23 mouse cellular contexts compared by ENCODE assay signal in genomic region chr4:109782577-109783114, GRCm38 (mm10).
DNase-seq lines count a peak whose midpoint lies in the region; ATAC-seq and TF ChIP-seq lines count a peak whose summit lies in the region.
"Had no signal": no experiment of that assay in that cellular context is flagged by ENCODE, and none has a peak within 500 bp of the region (broad histone marks: within the 10 kb centered on the region; RNA-seq: fewer than 3 reads in every experiment).

No protein-coding gene starts in this region.

- H3K9me3 ChIP-seq in forebrain, embryonic 10.5 days: no peaks in the 10 kb centered on the region
- no peaks in the 10 kb centered on the region for H3K9me3 ChIP-seq in forebrain, embryonic 16.5 days (ENCODE audit: control insufficient read depth, low read length)
- no peaks in the 10 kb centered on the region for H3K9me3 ChIP-seq in forebrain, embryonic 12.5 days
- H3K9me3 ChIP-seq in forebrain, embryonic 14.5 days (replicated peaks; ENCODE audit: control insufficient read depth, low read length): no peaks in the 10 kb centered on the region
- no peaks in the 10 kb centered on the region for H3K9me3 ChIP-seq in midbrain, embryonic 12.5 days
- no peaks in the 10 kb centered on the region for H3K9me3 ChIP-seq in midbrain, postnatal 0 days (ENCODE audit: low read length)
- H3K9me3 ChIP-seq: embryonic facial prominence, embryonic 10.5 days; embryonic facial prominence, embryonic 12.5 days; G1E had no signal

- H3K9ac ChIP-seq in forebrain, embryonic 16.5 days (replicated peaks; ENCODE audit: low read depth, low read length): no peak overlapping the region
- no peak overlapping the region for H3K9ac ChIP-seq in forebrain, embryonic 12.5 days
- no peak overlapping the region for H3K9ac ChIP-seq in forebrain, embryonic 14.5 days (ENCODE audit: low read length)
- H3K9ac ChIP-seq in midbrain, embryonic 12.5 days (replicated peaks): no peak overlapping the region
- no peak overlapping the region for H3K9ac ChIP-seq in midbrain, postnatal 0 days (replicated peaks; ENCODE audit: low read length, poor library complexity, severe bottlenecking)
- H3K9ac ChIP-seq: embryonic facial prominence, embryonic 12.5 days; forebrain, postnatal 0 days had no signal

- 23% methylated on average over 4 of the region's 4 CpGs for WGBS in forebrain, embryonic 10.5 days
- 17% methylated on average over 4 of the region's 4 CpGs for WGBS in forebrain, embryonic 16.5 days
- WGBS in forebrain, embryonic 12.5 days: 14% methylated on average over 4 of the region's 4 CpGs
- 10% methylated on average over 4 of the region's 4 CpGs for WGBS in forebrain, embryonic 14.5 days
- WGBS in midbrain, embryonic 12.5 days: 38% methylated on average over 4 of the region's 4 CpGs
- WGBS in midbrain, postnatal 0 days: 52% methylated on average over 4 of the region's 4 CpGs

- no peak for ATAC-seq in forebrain, embryonic 16.5 days
- peak; percentile 79; the same call in 1 of the 2 replicates for ATAC-seq in forebrain, embryonic 12.5 days (ENCODE audit: low FRiP score)
- ATAC-seq in forebrain, embryonic 14.5 days: no peak
- ATAC-seq in midbrain, embryonic 12.5 days (ENCODE audit: low FRiP score, low read depth): peak; percentile 54
- no peak for ATAC-seq in midbrain, postnatal 0 days (ENCODE audit: low FRiP score)
- ATAC-seq: activated CD4-positive, CD25-positive, alpha-beta regulatory T cell, adult 4 months; CD4-positive, CD25-positive, alpha-beta regulatory T cell, adult 4 months; forebrain, postnatal 0 days; Patski had no signal

- no peak overlapping the region for H3K4me2 ChIP-seq in forebrain, embryonic 16.5 days (ENCODE audit: low read length)
- H3K4me2 ChIP-seq in forebrain, embryonic 12.5 days: no peak overlapping the region
- no peak overlapping the region for H3K4me2 ChIP-seq in forebrain, embryonic 14.5 days (ENCODE audit: low read length)
- H3K4me2 ChIP-seq in midbrain, embryonic 12.5 days (replicated peaks): no peak overlapping the region
- H3K4me2 ChIP-seq in midbrain, postnatal 0 days (ENCODE audit: low read depth, low read length, poor library complexity, severe bottlenecking): no peak overlapping the region
- H3K4me2 ChIP-seq: embryonic facial prominence, embryonic 12.5 days had no signal

- H3K4me3 ChIP-seq in forebrain, embryonic 10.5 days: no peak overlapping the region
- no peak overlapping the region for H3K4me3 ChIP-seq in forebrain, embryonic 16.5 days (replicated peaks; ENCODE audit: low read length)
- no peak overlapping the region for H3K4me3 ChIP-seq in forebrain, embryonic 12.5 days (replicated peaks)
- no peak overlapping the region for H3K4me3 ChIP-seq in forebrain, embryonic 14.5 days (ENCODE audit: low read depth, low read length)
- no peak overlapping the region for H3K4me3 ChIP-seq in midbrain, embryonic 12.5 days
- no peak overlapping the region for H3K4me3 ChIP-seq in midbrain, postnatal 0 days (ENCODE audit: low read depth, low read length)
- H3K4me3 ChIP-seq: embryonic facial prominence, embryonic 10.5 days; embryonic facial prominence, embryonic 12.5 days had no signal

- peaks cover 39% of the 10 kb centered on the region; the same call in 1 of the 2 replicates for H3K27me3 ChIP-seq in forebrain, embryonic 10.5 days (ENCODE audit: poor library complexity, severe bottlenecking)
- H3K27me3 ChIP-seq in forebrain, embryonic 16.5 days (replicated peaks; ENCODE audit: control insufficient read depth, insufficient read depth, low read length): no peaks in the 10 kb centered on the region
- no peaks in the 10 kb centered on the region for H3K27me3 ChIP-seq in forebrain, embryonic 12.5 days
- H3K27me3 ChIP-seq in forebrain, embryonic 14.5 days (replicated peaks; ENCODE audit: control insufficient read depth, insufficient read depth, low read length): no peaks in the 10 kb centered on the region
- peaks cover 9% of the 10 kb centered on the region; the same call in 1 of the 2 replicates for H3K27me3 ChIP-seq in midbrain, embryonic 12.5 days
- H3K27me3 ChIP-seq in midbrain, postnatal 0 days (ENCODE audit: insufficient read depth, low read length): no peaks in the 10 kb centered on the region
- H3K27me3 ChIP-seq: CH12.LX; embryonic facial prominence, embryonic 12.5 days; Patski had no signal

- TF ChIP-seq CTCF in midbrain, postnatal 0 days (IDR thresholded peaks at IDR 0.05): no peak

- peaks cover 49% of the 10 kb centered on the region for H3K4me1 ChIP-seq in forebrain, embryonic 10.5 days
- H3K4me1 ChIP-seq in forebrain, embryonic 16.5 days (replicated peaks; ENCODE audit: control insufficient read depth, insufficient read depth, low read length): no peaks in the 10 kb centered on the region
- H3K4me1 ChIP-seq in forebrain, embryonic 12.5 days: peaks cover 4% of the 10 kb centered on the region; the same call in 1 of the 2 replicates
- H3K4me1 ChIP-seq in forebrain, embryonic 14.5 days (ENCODE audit: control insufficient read depth, insufficient read depth, low read length): 0 out of 2 replicates have a peak, but pooled peaks cover 3% of the 10 kb centered on the region
- H3K4me1 ChIP-seq in midbrain, embryonic 12.5 days: peaks cover 8% of the 10 kb centered on the region; the same call in 1 of the 2 replicates
- no peaks in the 10 kb centered on the region for H3K4me1 ChIP-seq in midbrain, postnatal 0 days (ENCODE audit: insufficient read depth, low read length)
- H3K4me1 ChIP-seq: embryonic facial prominence, embryonic 10.5 days; embryonic facial prominence, embryonic 12.5 days had no signal

- H3K36me3 ChIP-seq in forebrain, embryonic 10.5 days (replicated peaks): no peaks in the 10 kb centered on the region
- H3K36me3 ChIP-seq in forebrain, embryonic 16.5 days (ENCODE audit: control insufficient read depth, insufficient read depth): no peaks in the 10 kb centered on the region
- H3K36me3 ChIP-seq in forebrain, embryonic 12.5 days (replicated peaks): no peaks in the 10 kb centered on the region
- no peaks in the 10 kb centered on the region for H3K36me3 ChIP-seq in forebrain, embryonic 14.5 days (ENCODE audit: control insufficient read depth, insufficient read depth, low read length)
- no peaks in the 10 kb centered on the region for H3K36me3 ChIP-seq in midbrain, embryonic 12.5 days
- H3K36me3 ChIP-seq in midbrain, postnatal 0 days (ENCODE audit: insufficient read depth, low read length): no peaks in the 10 kb centered on the region
- H3K36me3 ChIP-seq: embryonic facial prominence, embryonic 10.5 days; embryonic facial prominence, embryonic 12.5 days had no signal

- H3K27ac ChIP-seq in forebrain, embryonic 10.5 days: 0 out of 2 replicates have a peak overlapping the region, but pooled peaks have one; percentile 64
- no peak overlapping the region for H3K27ac ChIP-seq in forebrain, embryonic 16.5 days (ENCODE audit: low read length)
- H3K27ac ChIP-seq in forebrain, embryonic 12.5 days: no peak overlapping the region
- H3K27ac ChIP-seq in forebrain, embryonic 14.5 days (ENCODE audit: low read depth, low read length): no peak overlapping the region
- no peak overlapping the region for H3K27ac ChIP-seq in midbrain, embryonic 12.5 days (replicated peaks)
- H3K27ac ChIP-seq in midbrain, postnatal 0 days (ENCODE audit: low read depth, low read length): no peak overlapping the region
- H3K27ac ChIP-seq: embryonic facial prominence, embryonic 10.5 days; embryonic facial prominence, embryonic 12.5 days had no signal

- no peak for DNase-seq in forebrain, embryonic 10.5 days (ENCODE audit: extremely low spot score, low spot score)
- DNase-seq in forebrain, embryonic 14.5 days (ENCODE audit: low spot score): no peak
- no peak for DNase-seq in midbrain, postnatal 0 days (ENCODE audit: low spot score)
- DNase-seq: adrenal gland, adult 8-10 months; adrenal gland, postnatal 14 days; adrenal gland, postnatal 36 days; B cell, adult 2 months; cerebellum, adult 11-12 months; cerebellum, adult 2 months; cerebellum, adult 9-10 months; cerebellum, postnatal 10 days; cerebellum, postnatal 25 days; forebrain, postnatal 0 days had no signal

Comparison
In these comparisons a context has a peak if more than half of its experiments do, and no peak if none do; other contexts are left out.
1. ATAC-seq: peak in forebrain, embryonic 12.5 days (single experiment) and midbrain, embryonic 12.5 days (single experiment); none in forebrain, embryonic 16.5 days (single experiment), forebrain, embryonic 14.5 days (single experiment) and midbrain, postnatal 0 days (single experiment).